Mouse (Mus musculus) heart, postnatal 0 days (tissue): ENCODE results near the gene Col26a1.

Experiments
- CTCF ChIP-seq: IDR thresholded peaks from 2 replicates; pipeline ENCODE4 v1.5.1; 2016; ENCODE audit warnings: antibody characterized with exemption, control low read depth, low read depth
- EP300 ChIP-seq: IDR thresholded peaks from 2 replicates; pipeline ENCODE4 v1.6.1; 2016; ENCODE audit warnings: antibody characterized with exemption, low read depth

GRCm38 (mm10) chr5:136702159-136702725 lies 180.8 kb downstream of the Col26a1 start:
- TF ChIP-seq EP300 (no peak), CTCF (no peak)
